14 mouse cellular contexts compared by ENCODE assay signal in the genomic region with DNA sequence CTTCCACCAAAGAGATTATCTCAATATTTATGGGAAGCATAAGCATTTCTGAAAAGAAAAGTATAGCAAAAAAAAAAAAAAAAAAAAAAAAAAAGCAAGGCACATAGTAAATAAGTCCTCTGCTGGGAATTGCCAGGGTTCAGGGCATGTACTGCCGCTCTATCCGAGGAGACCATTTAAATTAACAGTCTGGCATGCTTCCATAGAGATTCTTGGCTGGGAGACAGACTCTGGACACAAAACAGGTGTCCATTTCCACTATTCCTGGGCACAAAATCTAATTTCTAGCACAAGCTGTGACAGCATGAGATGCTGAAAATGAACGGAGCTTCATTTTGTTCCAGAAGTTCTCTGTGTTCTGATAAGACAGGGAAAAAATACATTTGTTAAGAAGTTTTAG. TPM values are rescaled to one million over a fixed set of nuclear protein-coding genes. Genes with fewer than 3 reads are reported as not detected.
DNase-seq lines count a peak whose midpoint lies in the region; ATAC-seq and TF ChIP-seq lines count a peak whose summit lies in the region.
"Had no signal": no experiment of that assay in that cellular context is flagged by ENCODE, and none has a peak within 500 bp of the region (broad histone marks: within the 10 kb centered on the region; RNA-seq: fewer than 3 reads in every experiment).

No protein-coding gene starts in this region.

- ATAC-seq in hindbrain, postnatal 0 days: no peak
- ATAC-seq in hindbrain, embryonic 12.5 days (ENCODE audit: low FRiP score): no peak

- peak; percentile 24 to 59 for DNase-seq in adrenal gland, adult (ENCODE audit: inconsistent age in 2 of 2, low spot score in 1 of 2)
- no peak for DNase-seq in adrenal gland, postnatal 14 days
- peak; percentile 78 for DNase-seq in hindbrain, postnatal 0 days (ENCODE audit: low spot score)
- DNase-seq in brain, embryonic 14.5 days (ENCODE audit: low read depth): peak; percentile 70
- peak; percentile 72 to 74 for DNase-seq in heart, adult 9 months (ENCODE audit: low spot score in 2 of 2)
- no peak for DNase-seq in right cerebral cortex, adult 18-20 months
- DNase-seq in lung, adult 18-20 months: no peak

- WGBS in hindbrain, postnatal 0 days: 33% methylated on average over 3 of the region's 3 CpGs
- 75% methylated on average over 3 of the region's 3 CpGs for WGBS in hindbrain, embryonic 12.5 days

- no peak for TF ChIP-seq POLR2A in brain, embryonic 14.5 days (IDR thresholded peaks at IDR 0.05; ENCODE audit: borderline replicate concordance, extremely low read depth, insufficient read depth, insufficient read length, poor library complexity, severe bottlenecking)

- H3K27ac ChIP-seq in hindbrain, postnatal 0 days: no peak overlapping the region
- H3K27ac ChIP-seq in hindbrain, embryonic 12.5 days: no peak overlapping the region
- H3K27ac ChIP-seq: embryonic facial prominence, embryonic 13.5 days; hindbrain, embryonic 13.5 days; lung, embryonic 15.5 days; neural tube, embryonic 13.5 days had no signal

- H3K4me1 ChIP-seq in hindbrain, postnatal 0 days (ENCODE audit: insufficient read depth, low read length): no peaks in the 10 kb centered on the region
- no peaks in the 10 kb centered on the region for H3K4me1 ChIP-seq in hindbrain, embryonic 12.5 days
- H3K4me1 ChIP-seq: embryonic facial prominence, embryonic 13.5 days; hindbrain, embryonic 13.5 days; lung, embryonic 15.5 days; neural tube, embryonic 13.5 days had no signal

- no peaks in the 10 kb centered on the region for H3K27me3 ChIP-seq in hindbrain, postnatal 0 days (ENCODE audit: insufficient read depth, low read length)
- H3K27me3 ChIP-seq in hindbrain, embryonic 12.5 days: no peaks in the 10 kb centered on the region
- H3K27me3 ChIP-seq: embryonic facial prominence, embryonic 13.5 days; lung, embryonic 15.5 days; neural tube, embryonic 13.5 days had no signal

- no peaks in the 10 kb centered on the region for H3K9me3 ChIP-seq in hindbrain, postnatal 0 days (ENCODE audit: low read length)
- no peaks in the 10 kb centered on the region for H3K9me3 ChIP-seq in hindbrain, embryonic 12.5 days (replicated peaks)
- H3K9me3 ChIP-seq: embryonic facial prominence, embryonic 13.5 days; hindbrain, embryonic 13.5 days; lung, embryonic 15.5 days; neural tube, embryonic 13.5 days had no signal

- H3K36me3 ChIP-seq in hindbrain, postnatal 0 days (ENCODE audit: insufficient read depth, low read length): no peaks in the 10 kb centered on the region
- no peaks in the 10 kb centered on the region for H3K36me3 ChIP-seq in hindbrain, embryonic 12.5 days
- H3K36me3 ChIP-seq: embryonic facial prominence, embryonic 13.5 days; hindbrain, embryonic 13.5 days; lung, embryonic 15.5 days; neural tube, embryonic 13.5 days had no signal

- H3K4me2 ChIP-seq in hindbrain, postnatal 0 days (ENCODE audit: low read depth, low read length): no peak overlapping the region
- no peak overlapping the region for H3K4me2 ChIP-seq in hindbrain, embryonic 12.5 days (replicated peaks)
- H3K4me2 ChIP-seq: embryonic facial prominence, embryonic 13.5 days; hindbrain, embryonic 13.5 days; lung, embryonic 15.5 days; midbrain, embryonic 11.5 days; neural tube, embryonic 13.5 days had no signal

- no peak overlapping the region for H3K9ac ChIP-seq in hindbrain, postnatal 0 days (replicated peaks; ENCODE audit: low read length)
- H3K9ac ChIP-seq in hindbrain, embryonic 12.5 days: no peak overlapping the region
- H3K9ac ChIP-seq: embryonic facial prominence, embryonic 13.5 days; hindbrain, embryonic 13.5 days; lung, embryonic 15.5 days; neural tube, embryonic 13.5 days had no signal

- no peak overlapping the region for H3K4me3 ChIP-seq in hindbrain, postnatal 0 days (ENCODE audit: low read length)
- H3K4me3 ChIP-seq in hindbrain, embryonic 12.5 days: no peak overlapping the region
- H3K4me3 ChIP-seq: embryonic facial prominence, embryonic 13.5 days; hindbrain, embryonic 13.5 days; lung, embryonic 15.5 days; neural tube, embryonic 13.5 days had no signal

- TF ChIP-seq CTCF in hindbrain, postnatal 0 days (IDR thresholded peaks at IDR 0.05; ENCODE audit: low read depth): no peak
- no peak for TF ChIP-seq CTCF in brain, embryonic 14.5 days (IDR thresholded peaks at IDR 0.05; ENCODE audit: borderline replicate concordance, extremely low read depth, insufficient read depth, insufficient read length)

RNA-seq across cellular contexts. Expression of gene Snap25, which starts 27.1 kb away (rescaled TPM):
- total RNA-seq in adrenal gland, postnatal 14 days (2021): 29.4 and 42.5 TPM in 2 replicates
- 227 and 265 TPM in 2 replicates for total RNA-seq in hindbrain, postnatal 0 days (2014; rRNA removed)
- 312 and 341 TPM in 2 replicates for polyA plus RNA-seq in hindbrain, postnatal 0 days (2015; fragmentation: Nextera tagmentation; extraction: Ambion mirVana)
- 56.9 and 69.7 TPM in 2 replicates for polyA plus RNA-seq in hindbrain, embryonic 12.5 days (2016; fragmentation: Nextera tagmentation; extraction: Ambion mirVana)
- polyA plus RNA-seq in brain, embryonic 14.5 days (2012; rRNA removed): 111 and 153 TPM in 2 replicates
- polyA plus RNA-seq: testis, adult 2 months had no signal

Comparison
In these comparisons a context has a peak if more than half of its experiments do, and no peak if none do; other contexts are left out.
1. DNase-seq: peak in adrenal gland, adult (2 of 2), hindbrain, postnatal 0 days (single experiment), brain, embryonic 14.5 days (single experiment) and heart, adult 9 months (2 of 2); none in adrenal gland, postnatal 14 days (single experiment), right cerebral cortex, adult 18-20 months (single experiment) and lung, adult 18-20 months (0 of 2).